Mouse (Mus musculus): Measurements from ENCODE around the gene Tspan31. TPM values are rescaled to one million over a fixed set of nuclear protein-coding genes. Genes with fewer than 3 reads are reported as not detected.

Tspan31 gene
- polyA plus RNA-seq, 1 experiment from 2014 or later = 108 TPM

- H3K36me3 ChIP-seq = peaks cover 30% of the 10 kb centered on the region
- H3K27ac ChIP-seq (replicated peaks) = no peak overlapping the region
- ATAC-seq (ENCODE audit: low FRiP score) = no peak
- H3K4me3 ChIP-seq (replicated peaks) = peak overlapping the region; percentile 81
- H3K4me1 ChIP-seq = peaks cover 47% of the 10 kb centered on the region
- H3K9me3 ChIP-seq (replicated peaks) = no peaks in the 10 kb centered on the region
- 31% methylated on average over 8 of the region's 8 CpGs for WGBS
- H3K4me2 ChIP-seq = peak overlapping the region; percentile 93
- peaks cover 22% of the 10 kb centered on the region for H3K27me3 ChIP-seq (replicated peaks)
- H3K9ac ChIP-seq (replicated peaks) = peak overlapping the region; percentile 95; the same call in 1 of the 2 replicates
These were observed 12.0 kb upstream of the Tspan31 start for GRCm38 (mm10) chr10:127081996-127082620.

- WGBS = 3% methylated on average over 48 of the region's 48 CpGs
- Histone ChIP-seq H3K4me2 (peak overlapping the region; percentile 93), H3K36me3 (peaks cover 24% of the 10 kb centered on the region), H3K27ac (replicated peaks) (0 out of 2 replicates have a peak overlapping the region, but pooled peaks have one; percentile 18), H3K9me3 (replicated peaks) (no peaks in the 10 kb centered on the region), H3K27me3 (replicated peaks) (peaks cover 14% of the 10 kb centered on the region), H3K9ac (replicated peaks) (peak overlapping the region; percentile 95), H3K4me3 (replicated peaks) (peak overlapping the region; percentile 81), H3K4me1 (peaks cover 52% of the 10 kb centered on the region)
- ATAC-seq (ENCODE audit: low FRiP score) = no peak
These were observed 11.1 kb upstream of the Tspan31 start for GRCm38 (mm10) chr10:127080901-127081780.

- WGBS = under 1% methylated on average over 52 of the region's 70 CpGs
- peak overlapping the region; percentile 81 for H3K4me3 ChIP-seq (replicated peaks)
- peaks cover 55% of the 10 kb centered on the region for H3K4me1 ChIP-seq
- H3K4me2 ChIP-seq = peak overlapping the region; percentile 93
- H3K9ac ChIP-seq (replicated peaks) = peak overlapping the region; percentile 95
- H3K9me3 ChIP-seq (replicated peaks) = no peaks in the 10 kb centered on the region
- ATAC-seq (ENCODE audit: low FRiP score) = peak; percentile 10
- H3K36me3 ChIP-seq = peaks cover 19% of the 10 kb centered on the region
- H3K27me3 ChIP-seq (replicated peaks) = peaks cover 11% of the 10 kb centered on the region
- H3K27ac ChIP-seq (replicated peaks) = peak overlapping the region; percentile 91
These were observed 9.8 kb upstream of the Tspan31 start for GRCm38 (mm10) chr10:127079665-127080391.

- Histone ChIP-seq H3K27me3 (replicated peaks) (peaks cover 11% of the 10 kb centered on the region), H3K9ac (replicated peaks) (peak overlapping the region; percentile 95), H3K4me1 (peaks cover 55% of the 10 kb centered on the region), H3K4me3 (replicated peaks) (peak overlapping the region; percentile 81), H3K4me2 (peak overlapping the region; percentile 93), H3K36me3 (peaks cover 10% of the 10 kb centered on the region), H3K27ac (replicated peaks) (peak overlapping the region; percentile 91), H3K9me3 (replicated peaks) (no peaks in the 10 kb centered on the region)
- ATAC-seq (ENCODE audit: low FRiP score) = peak; percentile 75
- WGBS = under 1% methylated on average over 40 of the region's 49 CpGs
These were observed 8.9 kb upstream of the Tspan31 start for GRCm38 (mm10) chr10:127078677-127079575.

- ATAC-seq (ENCODE audit: low FRiP score) = peak; percentile 54
- H3K4me3 ChIP-seq (replicated peaks) = peak overlapping the region; percentile 81
- peaks cover 2% of the 10 kb centered on the region; the same call in 1 of the 2 replicates for H3K36me3 ChIP-seq
- 2% methylated on average over 12 of the region's 12 CpGs for WGBS
- H3K9ac ChIP-seq (replicated peaks) = peak overlapping the region; percentile 42; the same call in 1 of the 2 replicates
- H3K4me1 ChIP-seq = peaks cover 53% of the 10 kb centered on the region
- peak overlapping the region; percentile 91 for H3K27ac ChIP-seq (replicated peaks)
- peaks cover 7% of the 10 kb centered on the region for H3K27me3 ChIP-seq (replicated peaks)
- peak overlapping the region; percentile 93 for H3K4me2 ChIP-seq
- no peaks in the 10 kb centered on the region for H3K9me3 ChIP-seq (replicated peaks)
These were observed 8.1 kb upstream of the Tspan31 start for GRCm38 (mm10) chr10:127078001-127078676.

GRCm38 (mm10) chr10:127077515-127077914 is 7.5 kb upstream of the Tspan31 start:
- Histone ChIP-seq H3K4me1 (peaks cover 47% of the 10 kb centered on the region), H3K27me3 (replicated peaks) (0 out of 2 replicates have a peak, but pooled peaks cover 5% of the 10 kb centered on the region), H3K27ac (replicated peaks) (peak overlapping the region; percentile 91), H3K4me3 (replicated peaks) (peak overlapping the region; percentile 81), H3K9me3 (replicated peaks) (no peaks in the 10 kb centered on the region), H3K4me2 (peak overlapping the region; percentile 93), H3K9ac (replicated peaks) (peak overlapping the region; percentile 42), H3K36me3 (no peaks in the 10 kb centered on the region)
- ATAC-seq (ENCODE audit: low FRiP score) = no peak
- WGBS = 5% methylated on average over 10 of the region's 10 CpGs

GRCm38 (mm10) chr10:127076082-127076481 is 6.0 kb upstream of the Tspan31 start:
- no peak overlapping the region for H3K9ac ChIP-seq (replicated peaks)
- H3K27ac ChIP-seq (replicated peaks) = no peak overlapping the region
- peaks cover 38% of the 10 kb centered on the region for H3K4me1 ChIP-seq
- H3K27me3 ChIP-seq (replicated peaks) = 0 out of 2 replicates have a peak, but pooled peaks cover 5% of the 10 kb centered on the region
- H3K9me3 ChIP-seq (replicated peaks) = no peaks in the 10 kb centered on the region
- H3K4me3 ChIP-seq (replicated peaks) = no peak overlapping the region
- ATAC-seq (ENCODE audit: low FRiP score) = no peak
- 32% methylated on average over 4 of the region's 4 CpGs for WGBS
- peak overlapping the region; percentile 6; the same call in 1 of the 2 replicates for H3K4me2 ChIP-seq
- H3K36me3 ChIP-seq = no peaks in the 10 kb centered on the region

- H3K4me3 ChIP-seq (replicated peaks) = no peak overlapping the region
- H3K27ac ChIP-seq (replicated peaks) = no peak overlapping the region
- peak overlapping the region; percentile 6; the same call in 1 of the 2 replicates for H3K4me2 ChIP-seq
- H3K9ac ChIP-seq (replicated peaks) = no peak overlapping the region
- 0 out of 2 replicates have a peak, but pooled peaks cover 5% of the 10 kb centered on the region for H3K27me3 ChIP-seq (replicated peaks)
- H3K4me1 ChIP-seq = peaks cover 38% of the 10 kb centered on the region
- no peaks in the 10 kb centered on the region for H3K36me3 ChIP-seq
- WGBS = 77% methylated on average over 8 of the region's 8 CpGs
- no peak for ATAC-seq (ENCODE audit: low FRiP score)
- H3K9me3 ChIP-seq (replicated peaks) = no peaks in the 10 kb centered on the region
These were observed 5.6 kb upstream of the Tspan31 start for GRCm38 (mm10) chr10:127075651-127076050.

- Histone ChIP-seq H3K9ac (replicated peaks) (no peak within 1 kb of the TSS), H3K27me3 (replicated peaks) (0 out of 2 replicates have a peak, but pooled peaks cover 2% of the 10 kb centered on the region), H3K36me3 (no peaks in the 10 kb centered on the region), H3K27ac (replicated peaks) (no peak within 1 kb of the TSS), H3K4me1 (peaks cover 34% of the 10 kb centered on the region), H3K9me3 (replicated peaks) (no peaks in the 10 kb centered on the region), H3K4me3 (replicated peaks) (no peak within 1 kb of the TSS), H3K4me2 (peak within 1 kb of the TSS; percentile 6; the same call in 1 of the 2 replicates)
- WGBS = 71% methylated on average over 9 of the region's 9 CpGs
- ATAC-seq (ENCODE audit: low FRiP score) = no peak
These were observed 5.0 kb upstream of the Tspan31 start, which contains the start of gene Agap2 for GRCm38 (mm10) chr10:127075080-127075479. TSS of gene Agap2 (plus strand) at chr10:127075284.

- Histone ChIP-seq H3K27ac (replicated peaks) (no peak overlapping the region), H3K4me3 (replicated peaks) (no peak overlapping the region), H3K4me2 (no peak overlapping the region), H3K9ac (replicated peaks) (no peak overlapping the region), H3K9me3 (replicated peaks) (no peaks in the 10 kb centered on the region), H3K27me3 (replicated peaks) (0 out of 2 replicates have a peak, but pooled peaks cover 2% of the 10 kb centered on the region), H3K36me3 (peaks cover under 1% of the 10 kb centered on the region; the same call in 1 of the 2 replicates), H3K4me1 (peaks cover 38% of the 10 kb centered on the region)
- 93% methylated on average over 1 of the region's 1 CpGs for WGBS
- ATAC-seq (ENCODE audit: low FRiP score) = no peak
These were observed 3.9 kb upstream of the Tspan31 start for GRCm38 (mm10) chr10:127073981-127074380.

Data from neural tube, embryonic 15.5 days (tissue).